Mouse (Mus musculus): ENCODE measurements around the gene Mtm1.

The Mtm1 gene

DNA sequence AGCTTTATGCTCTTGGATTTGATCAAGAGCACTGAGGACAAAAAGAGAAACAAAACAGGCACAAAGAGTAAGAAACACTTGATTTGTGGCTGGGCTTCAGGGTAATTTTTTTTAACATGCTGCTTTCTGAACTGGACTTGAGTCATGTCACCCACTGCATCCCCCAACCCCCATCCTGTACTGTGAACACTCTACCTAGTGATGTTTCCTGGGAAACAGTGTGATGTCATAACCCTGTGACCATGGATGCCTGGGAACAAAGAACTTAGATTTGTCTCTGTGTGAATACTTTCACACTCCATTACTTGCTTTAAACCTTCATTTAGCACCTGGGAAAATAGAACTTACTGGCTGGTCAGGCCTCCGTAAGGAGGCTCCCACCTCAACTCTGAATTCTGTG, at the start of gene Mtm1:
Gene Mtm1 (plus strand): TSS at position 301 of the 400 bp plus-strand sequence.
- DNase-seq: no peak

DNA sequence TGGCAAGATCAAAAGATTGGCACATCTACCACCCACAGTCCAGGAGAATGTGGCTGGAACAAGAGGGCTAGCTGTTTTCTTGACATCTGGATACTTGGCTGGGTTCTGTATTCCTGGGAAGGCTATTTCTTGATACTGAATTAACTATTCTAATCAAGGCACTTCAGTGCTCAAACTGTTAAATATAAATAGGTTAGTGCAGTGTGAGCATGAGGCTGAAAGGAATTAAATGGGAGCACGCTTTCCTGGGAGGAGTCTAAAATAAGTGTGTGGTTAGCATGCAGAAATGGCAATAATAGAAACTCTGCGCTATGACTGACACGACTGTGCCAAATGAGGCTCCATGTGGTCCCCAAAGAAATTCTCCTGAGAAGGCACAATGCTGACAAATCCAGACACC, 29.0 kb upstream of the Mtm1 start:
- DNase-seq: no peak

DNA sequence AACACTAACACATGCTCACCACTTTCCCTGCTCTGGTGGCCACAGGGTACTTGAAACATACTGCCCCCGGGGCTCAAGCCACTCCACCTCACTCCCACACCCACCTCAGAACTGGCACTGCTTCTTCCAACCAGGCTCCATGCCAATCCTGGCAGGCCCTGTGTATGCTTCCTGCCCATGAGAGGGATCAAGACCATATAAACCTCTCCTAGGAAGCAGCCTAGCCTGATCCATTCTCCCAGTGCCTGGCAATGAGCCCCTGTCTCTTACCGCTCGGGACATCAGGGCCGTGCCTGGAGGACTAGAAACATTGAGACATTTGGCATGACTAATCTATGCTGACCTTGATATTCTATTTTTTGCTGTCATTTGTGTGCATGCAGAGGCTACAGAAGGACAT, 26.9 kb upstream of the Mtm1 start:
- DNase-seq: no peak

DNA sequence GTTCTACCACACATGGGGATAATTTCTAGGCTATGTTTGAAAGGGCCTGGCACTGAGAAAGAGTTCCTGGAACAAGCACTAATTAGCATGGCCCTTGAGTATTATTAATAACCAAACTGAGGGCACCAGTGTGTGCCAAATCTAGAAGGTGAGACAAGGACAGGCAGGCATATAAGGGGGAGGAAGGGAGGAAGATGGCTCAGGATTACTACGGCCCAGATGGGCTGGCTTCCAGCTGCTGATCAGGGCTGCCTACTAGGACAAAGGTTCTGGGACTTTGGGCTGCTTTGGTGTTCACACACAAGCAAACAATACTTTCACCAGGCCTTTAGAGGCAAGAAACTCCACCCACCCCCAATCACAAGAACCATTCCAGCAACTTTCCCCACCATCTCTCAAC, 24.2 kb upstream of the Mtm1 start:
- DNase-seq: peak; percentile 68

DNA sequence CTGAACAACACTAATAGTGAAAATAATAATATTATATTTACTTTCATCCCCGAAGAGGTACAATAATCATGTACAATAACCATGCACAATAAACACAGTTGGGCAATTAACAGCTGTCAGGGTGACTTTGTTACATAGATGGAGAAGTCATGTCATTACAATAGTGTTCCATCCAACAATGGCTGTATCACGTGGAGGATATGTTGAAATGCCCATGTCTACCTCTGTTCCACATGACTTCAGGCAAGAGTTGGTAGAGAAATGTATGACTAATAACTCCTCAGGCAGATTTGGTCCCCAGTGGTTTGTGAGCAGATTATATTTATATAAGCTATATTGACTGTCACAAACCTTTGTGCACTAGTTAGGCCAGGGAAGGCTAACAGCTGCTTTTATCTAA, 5.8 kb upstream of the Mtm1 start:
- DNase-seq: no peak

DNA sequence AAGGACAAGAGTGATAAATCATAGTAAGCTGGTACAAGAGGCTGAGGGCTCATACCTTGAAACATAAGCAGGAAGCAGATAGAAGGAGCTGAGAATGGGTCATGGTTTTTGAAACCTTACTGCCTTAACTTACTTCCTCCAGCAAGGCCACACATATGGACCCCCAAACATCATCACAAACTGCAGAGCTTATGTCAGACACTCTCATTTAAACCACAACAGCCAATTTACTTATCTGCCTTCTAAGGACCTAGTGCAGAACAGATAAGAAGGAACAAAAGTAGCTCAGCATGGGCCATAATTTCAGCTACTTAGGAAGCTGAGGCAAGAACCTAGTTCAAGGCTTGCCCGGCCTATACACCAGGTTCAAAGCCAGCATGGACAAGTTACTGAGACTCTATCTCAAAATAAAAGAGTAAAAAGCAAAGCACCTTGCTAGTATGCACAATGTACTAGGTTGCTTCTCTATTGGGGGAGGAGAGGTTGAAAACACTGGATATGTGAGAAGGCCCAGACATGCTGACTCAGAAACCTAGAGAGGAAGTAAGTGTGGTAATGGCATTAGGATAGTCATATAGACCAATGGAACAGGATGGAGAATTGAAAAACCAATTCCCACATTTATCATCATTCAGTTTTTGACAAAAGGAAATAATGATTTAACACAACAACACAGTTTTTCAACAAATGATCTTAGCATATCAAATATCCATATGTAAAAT, 4.6 kb upstream of the Mtm1 start:
- no peak for DNase-seq

DNA sequence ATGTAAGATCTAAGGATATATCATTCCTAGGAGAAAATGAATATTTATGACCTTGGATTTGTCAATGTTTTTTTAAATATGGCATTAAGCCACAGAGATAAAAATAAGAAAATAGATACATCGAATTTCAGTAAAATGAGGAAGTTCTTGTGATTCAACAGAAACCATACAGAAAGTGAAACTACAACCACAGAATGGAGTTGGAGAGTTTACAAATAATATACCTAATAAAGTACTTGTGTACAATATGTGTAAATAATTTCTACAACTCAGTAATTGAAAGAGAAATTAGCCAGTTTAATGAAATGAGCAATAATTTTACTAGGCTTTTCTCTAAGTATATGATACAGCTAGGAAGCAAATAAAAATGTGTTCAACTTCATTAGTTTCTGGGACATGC, 4.0 kb upstream of the Mtm1 start:
- DNase-seq: no peak

DNA sequence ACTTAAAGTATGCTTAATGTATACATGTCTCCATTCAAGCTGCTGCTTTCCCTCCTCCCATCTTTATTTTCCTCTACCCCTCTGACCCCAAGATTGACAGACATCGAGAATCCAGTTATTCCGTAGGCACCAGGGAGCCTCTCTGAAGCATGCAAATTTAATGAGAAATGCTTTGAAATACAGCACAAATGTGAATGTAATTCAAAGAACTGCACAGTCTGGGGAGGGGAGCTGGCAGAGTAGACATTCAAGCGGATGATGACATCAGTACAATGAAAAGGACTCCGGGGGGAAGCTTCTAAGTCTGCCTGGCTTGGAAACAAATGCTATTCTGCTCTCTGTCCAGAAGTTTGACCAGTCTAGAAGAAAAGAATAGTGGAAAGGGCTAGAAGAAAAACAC, 2.3 kb downstream of the Mtm1 start:
- no peak for DNase-seq

DNA sequence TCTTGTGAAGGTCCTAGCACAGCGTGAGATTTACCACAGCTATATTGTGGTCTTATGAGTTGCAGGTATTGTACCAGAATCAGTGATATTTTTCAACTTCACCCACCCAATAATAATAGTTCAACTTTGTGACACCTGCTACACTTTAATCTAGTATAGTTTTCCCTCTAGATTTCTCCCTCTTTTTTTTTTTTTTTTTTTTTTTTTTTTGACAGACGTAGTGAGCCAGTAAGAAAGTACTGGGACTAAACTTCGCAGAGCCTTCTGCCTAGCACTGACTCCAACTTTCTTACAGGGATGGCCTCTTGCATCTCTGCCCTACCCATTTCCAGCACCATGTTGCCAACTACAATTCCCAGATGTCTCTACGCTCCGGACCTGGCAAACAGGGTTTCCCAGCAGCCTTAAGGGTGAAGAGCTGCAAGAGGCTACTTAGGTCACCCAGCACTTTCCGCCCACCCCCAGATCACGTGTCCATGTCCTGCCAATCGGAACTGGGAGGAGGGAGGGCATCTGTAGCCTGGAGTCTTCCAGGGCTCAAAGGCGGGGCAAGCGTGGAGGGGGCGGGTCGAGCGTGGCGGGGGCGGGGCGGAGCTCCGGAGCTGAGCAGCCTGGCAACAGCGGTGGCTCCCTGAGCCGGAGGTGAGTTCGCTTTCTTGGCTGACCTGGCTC, 4.0 kb downstream of the Mtm1 start:
- DNase-seq: peak; percentile 94

DNA sequence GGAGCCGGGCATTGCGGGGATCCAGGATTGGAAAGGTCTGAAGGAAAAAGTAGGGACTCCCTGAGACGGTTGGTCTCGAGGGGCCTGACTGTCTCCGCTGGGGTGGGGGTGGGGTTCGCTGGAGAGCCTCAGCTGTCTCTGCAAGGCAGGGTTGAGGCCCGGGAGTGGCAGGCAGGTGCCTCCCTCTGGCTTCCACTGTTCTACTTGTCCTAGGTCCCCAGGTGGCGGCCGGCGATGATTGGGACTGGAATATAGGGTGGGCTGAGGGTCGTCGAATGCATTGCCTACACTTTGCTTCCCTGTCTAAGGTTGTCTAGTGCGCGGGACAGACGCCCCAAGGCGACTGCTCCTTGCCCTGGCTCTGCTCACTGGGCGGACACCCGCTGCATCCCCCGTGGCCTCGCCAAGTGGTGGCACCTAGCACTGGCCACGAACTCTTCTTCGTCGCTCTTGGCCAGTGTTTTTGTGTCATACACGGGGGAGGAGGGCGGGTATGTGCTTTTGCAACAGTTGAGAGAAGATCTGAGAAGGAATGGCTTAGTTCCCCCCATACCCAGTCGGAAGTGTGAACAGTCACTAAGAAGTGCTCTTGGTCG, 4.6 kb downstream of the Mtm1 start:
- no peak for DNase-seq

DNA sequence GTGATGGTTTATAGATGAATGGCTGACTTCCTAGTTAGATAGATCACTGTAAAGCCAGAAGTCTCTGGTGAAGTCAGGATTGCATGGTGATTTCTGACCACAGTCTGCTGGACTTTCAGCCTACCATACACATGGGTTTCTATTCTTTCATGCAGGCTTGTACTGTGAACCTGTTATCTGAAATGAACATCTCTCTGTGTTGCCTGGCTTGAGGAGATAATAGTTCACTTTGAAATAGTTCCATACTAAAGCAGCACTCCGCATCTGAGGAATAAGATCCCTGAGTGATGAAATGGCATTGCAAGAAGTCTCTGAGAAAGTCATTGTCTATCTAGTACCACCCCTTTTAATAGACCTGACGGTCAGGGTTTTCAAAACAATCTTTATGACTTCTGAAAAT, 6.3 kb downstream of the Mtm1 start:
- no peak for DNase-seq

DNA sequence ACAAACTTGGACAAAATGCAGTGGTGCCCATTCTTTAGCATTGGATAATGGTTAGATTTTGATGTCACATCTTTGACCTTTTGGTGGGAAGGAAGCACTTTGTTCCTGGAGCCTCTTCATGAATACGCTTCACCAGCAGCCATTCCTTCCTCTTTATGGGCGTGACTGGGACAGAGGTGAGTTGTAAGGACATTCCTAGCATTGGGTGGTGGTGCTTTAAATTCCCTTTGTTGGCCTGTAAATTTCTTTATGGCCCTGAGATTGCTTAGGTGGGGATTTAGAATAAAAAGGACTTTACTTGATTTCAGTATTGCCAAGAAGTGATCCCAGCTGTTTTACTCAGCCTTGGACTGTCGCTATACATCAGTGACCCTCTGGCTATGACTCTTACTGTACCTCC, 8.3 kb downstream of the Mtm1 start:
- DNase-seq: no peak

DNA sequence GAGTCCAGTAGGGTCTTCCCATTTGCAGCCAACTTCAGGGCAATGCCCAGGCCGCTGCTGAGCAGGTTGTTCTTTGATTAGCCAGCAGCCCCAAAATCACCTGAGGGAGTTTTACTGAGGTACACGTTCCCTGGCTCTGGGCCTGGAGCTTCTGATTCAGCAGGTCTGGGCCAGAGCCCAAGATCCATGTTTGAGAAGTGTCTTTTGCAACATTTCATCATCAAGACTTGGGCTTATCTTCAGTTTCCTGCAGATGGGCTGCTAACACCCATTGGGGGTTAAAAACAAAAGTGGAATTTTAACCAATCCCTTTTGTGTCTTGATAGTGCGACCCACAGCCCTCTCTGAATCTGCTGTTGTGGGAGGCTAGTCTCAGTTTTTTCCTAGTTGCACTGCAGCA, 10.3 kb downstream of the Mtm1 start:
- DNase-seq: no peak

DNA sequence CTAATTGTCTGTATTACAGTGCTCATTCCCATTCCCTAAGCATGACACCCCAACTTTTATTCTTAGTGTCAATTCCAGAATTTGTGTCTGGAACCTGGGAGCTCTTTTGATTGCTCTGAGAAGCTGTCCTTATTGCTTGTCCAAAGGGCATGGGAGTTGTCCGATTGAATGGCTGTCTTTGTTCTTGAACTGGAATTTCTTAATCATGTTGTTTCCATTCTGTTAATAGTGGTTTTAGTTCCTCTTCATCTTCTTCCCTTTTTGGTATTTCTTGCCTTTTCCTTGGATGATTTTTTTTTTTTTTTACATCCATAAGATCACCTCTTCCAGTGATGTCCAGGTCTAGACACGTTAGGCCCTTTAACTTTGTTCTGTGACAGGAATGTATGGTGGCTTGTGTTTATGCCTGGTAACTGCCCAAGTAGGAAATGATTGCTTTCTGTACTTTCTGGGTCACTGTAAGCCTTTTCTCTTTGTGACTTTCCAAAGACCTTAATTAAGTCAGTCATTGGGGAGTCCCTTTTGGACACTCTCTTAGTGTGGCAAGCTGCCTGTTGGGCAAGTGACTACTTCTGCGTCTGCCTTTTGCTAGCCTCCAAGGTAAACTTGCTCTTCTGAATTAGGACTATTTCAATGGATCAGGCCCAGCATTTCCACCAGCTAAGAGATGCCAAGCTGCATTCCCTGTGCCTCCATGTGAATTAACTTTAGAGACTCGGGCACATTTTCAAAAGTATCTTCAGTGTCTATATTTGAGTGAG, 12.3 kb downstream of the Mtm1 start:
- DNase-seq: no peak

DNA sequence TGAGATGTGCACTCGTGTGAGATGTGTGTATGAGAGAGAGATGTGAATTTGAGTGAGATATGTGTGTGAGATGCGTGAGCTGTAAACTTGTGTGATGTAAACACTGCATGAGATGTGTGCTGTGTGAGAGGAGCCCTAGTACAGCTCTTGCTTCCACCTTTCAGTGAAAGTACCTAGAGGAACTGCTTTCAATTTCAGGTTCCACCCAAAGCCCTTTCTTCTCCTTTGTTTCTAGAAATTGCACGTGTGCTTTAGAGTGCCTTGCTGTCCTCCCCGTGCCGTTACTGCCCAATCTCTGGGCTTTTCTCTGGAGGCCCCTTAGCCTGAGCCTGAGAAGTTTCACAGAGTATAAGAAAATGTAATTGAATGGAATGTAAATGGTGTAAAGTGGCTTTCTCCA, 16.3 kb downstream of the Mtm1 start:
- DNase-seq: no peak

DNA sequence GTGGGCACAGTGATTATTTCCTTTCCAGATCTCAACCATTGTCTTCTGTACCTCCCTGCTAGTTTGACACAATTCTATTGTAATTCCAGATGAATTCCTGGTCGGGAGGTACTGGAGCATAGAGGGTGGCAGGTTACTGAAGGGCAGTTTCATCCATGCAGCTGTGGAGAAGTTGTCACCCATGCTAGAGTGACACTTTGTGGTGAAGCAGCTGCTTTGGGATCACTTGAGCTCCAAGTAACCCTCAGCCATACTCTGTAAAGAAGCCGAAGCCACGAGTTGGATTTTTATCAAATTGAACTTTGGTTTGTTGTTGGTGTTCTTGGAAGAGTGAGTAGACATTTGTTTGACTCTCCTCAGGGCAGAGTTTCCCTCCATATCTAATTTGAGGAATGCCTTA, 17.6 kb downstream of the Mtm1 start:
- DNase-seq: no peak

DNA sequence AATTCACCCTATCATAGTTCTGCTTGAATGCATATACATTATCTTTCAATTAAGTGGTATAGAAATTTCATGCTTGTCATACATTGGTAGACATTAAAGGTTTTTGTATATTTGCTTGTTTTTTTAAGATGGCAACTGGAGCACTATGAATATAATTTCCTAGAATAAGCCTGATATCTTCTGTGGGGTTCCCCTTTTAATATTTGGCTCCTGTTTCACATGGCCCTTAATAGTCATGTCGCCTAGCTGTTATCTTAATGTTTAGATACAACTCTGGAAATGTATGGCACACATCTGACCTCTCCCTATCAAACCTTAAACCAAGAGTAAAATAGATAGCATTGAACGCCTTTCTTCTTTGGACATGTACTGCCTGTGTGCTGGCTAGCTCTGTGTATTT, 20.3 kb downstream of the Mtm1 start:
- DNase-seq: no peak

DNA sequence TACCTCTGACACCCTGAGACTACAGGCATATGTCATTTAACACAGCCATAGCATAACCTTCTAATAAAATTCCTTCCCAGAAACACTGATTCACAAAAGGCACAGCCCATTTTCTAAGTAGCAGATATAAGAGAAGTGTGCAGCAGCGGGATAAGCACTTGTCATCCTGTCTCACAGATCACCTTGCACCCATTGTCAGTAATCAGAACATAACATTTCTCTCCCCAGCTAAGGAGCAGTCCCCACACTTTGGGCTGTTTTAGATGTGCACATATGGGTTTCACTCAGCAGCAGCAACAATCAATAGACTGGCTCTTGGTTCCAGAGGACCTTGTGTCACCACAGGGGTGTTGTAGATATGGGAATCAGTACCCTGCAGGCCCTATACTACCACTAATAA, 45.9 kb downstream of the Mtm1 start:
- no peak for DNase-seq

DNA sequence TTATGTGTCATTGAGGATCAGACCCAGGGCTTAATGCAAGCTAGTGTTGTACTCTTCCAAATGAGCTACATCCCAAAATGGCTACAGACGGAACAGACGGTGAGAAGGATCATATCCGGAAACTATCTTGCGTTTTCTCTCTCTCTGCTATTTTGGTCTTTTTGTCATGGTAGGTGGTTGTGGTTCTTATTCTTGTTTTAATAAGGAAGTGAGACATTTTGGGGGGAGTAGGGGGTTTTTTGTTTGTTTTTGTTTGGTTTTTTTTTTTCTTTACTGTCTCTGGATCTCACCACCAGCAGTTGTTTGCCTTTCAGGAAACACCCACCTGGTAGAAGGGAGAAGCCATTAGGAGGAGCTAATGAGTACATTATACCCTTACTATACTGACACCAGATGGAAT, 50.3 kb downstream of the Mtm1 start:
- DNase-seq: no peak

DNA sequence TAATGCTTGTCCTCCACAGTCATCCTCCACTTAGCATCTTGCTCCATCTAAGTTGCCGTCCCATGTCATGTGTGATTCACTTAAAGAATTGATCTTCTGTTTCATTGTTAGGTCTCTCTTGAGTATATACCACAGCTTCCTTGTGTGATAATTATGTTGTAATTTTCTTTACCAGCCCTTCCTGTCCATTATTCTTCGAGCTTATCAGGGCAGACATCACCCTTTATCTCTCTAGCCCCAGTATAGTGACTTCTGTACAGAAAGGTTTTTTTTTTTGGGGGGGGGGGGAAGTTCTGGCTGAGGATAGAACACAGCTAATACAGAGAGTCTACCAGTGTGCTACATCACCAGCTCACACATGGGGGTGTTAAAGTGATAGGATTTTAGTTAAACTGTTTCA, 53.7 kb downstream of the Mtm1 start:
- DNase-seq: no peak

DNA sequence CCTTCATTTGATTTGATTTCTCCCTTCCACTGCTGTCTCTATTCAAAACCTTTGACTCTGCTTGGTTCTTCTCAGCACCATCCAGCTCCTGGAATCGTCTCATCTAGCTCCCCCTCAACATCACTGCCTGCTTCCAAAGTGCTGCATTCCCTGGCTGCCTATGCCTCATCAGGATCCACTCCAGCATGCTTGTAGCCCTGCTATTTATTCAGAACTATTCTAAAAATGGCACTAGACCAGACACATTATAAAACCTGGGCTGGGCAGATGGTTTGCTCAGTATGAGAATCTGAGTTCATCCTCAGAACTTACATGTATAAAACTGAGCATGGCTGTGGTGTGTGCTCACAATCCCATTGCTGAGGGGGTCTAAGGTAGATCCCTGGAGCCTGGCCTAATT, 58.4 kb downstream of the Mtm1 start:
- no peak for DNase-seq

DNA sequence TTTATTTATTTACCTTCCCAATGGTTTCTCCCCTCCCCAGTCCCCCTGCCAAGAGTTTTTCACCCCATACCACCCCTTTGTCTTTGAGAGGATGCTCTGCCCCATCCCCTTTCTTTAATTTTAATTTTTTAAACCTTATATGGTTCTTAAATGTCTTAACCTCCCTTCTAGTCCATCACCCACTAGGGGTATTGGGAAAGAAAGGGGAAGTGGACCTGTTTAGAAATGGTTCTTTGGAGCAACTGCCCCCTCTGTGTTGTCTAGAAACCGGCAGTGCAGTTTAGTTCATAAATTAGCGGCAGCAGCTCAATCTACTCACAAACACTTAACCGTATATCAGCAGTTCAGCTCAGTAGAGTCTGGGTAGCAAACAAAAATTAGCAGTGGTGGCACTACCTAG, 63.6 kb downstream of the Mtm1 start:
- no peak for DNase-seq

DNA sequence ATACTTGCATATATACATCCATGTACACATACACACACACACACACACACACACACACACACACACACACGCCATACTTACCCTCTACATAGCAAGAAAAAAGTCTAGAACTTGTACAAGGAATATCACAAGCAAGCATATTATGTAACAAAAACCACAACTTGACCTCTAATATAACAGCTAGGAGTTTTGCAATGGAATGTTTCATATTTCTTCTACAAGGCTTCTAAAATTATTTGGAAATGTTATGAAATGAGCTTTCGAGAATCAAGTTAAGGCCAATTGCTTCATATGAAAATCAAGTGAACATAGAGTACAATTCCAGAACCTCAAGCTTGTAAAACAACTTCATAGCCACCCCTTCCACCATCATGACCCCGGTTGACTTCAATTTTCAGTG, 74.9 kb downstream of the Mtm1 start:
- DNase-seq: peak; percentile 3

DNA sequence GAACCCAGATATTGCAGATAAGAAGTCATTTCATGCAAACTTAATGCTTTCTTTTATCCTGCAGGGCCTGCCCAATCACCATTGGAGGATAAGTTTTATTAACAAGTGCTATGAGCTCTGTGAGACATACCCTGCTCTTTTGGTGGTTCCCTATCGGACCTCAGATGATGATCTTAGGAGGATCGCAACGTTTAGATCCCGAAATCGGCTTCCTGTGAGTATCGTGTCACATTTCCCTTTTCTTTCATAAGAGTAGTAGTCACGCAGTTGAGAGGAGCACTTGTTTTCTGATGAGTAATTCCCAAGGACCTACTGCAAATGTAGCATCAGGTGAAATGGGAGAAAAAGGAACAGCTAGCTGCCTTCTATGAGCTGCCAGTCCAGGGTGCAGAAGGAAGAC, 76.5 kb downstream of the Mtm1 start:
- no peak for DNase-seq

All from kidney, adult 9 months (tissue).